Mouse (Mus musculus) cortical plate, adult 2 months (tissue): ENCODE measurements around the gene Arl4c. TPM values are rescaled to one million over a fixed set of nuclear protein-coding genes. Genes with fewer than 3 reads are reported as not detected.
A peak's percentile ranks its signal among the peaks of the same experiment; 100 is the strongest.

ENCODE experiments used
- H3K27ac ChIP-seq: fragments of 200-500 bp; 2 replicates; pipeline ENCODE4 v1.5.1; 2012; ENCODE audit warnings: low read length, control low read depth, inconsistent platforms; ENCODE audit not compliant: insufficient read depth
- H3K4me1 ChIP-seq: fragments of 200-500 bp; 2 replicates; pipeline ENCODE4 v1.6.1; 2011; ENCODE audit warnings: low read length; ENCODE audit not compliant: control insufficient read depth, insufficient read depth
- H3K4me3 ChIP-seq: fragments of 200-500 bp; 2 replicates; pipeline ENCODE4 v1.5.1; 2011; ENCODE audit warnings: mild to moderate bottlenecking, low read length, control low read depth; ENCODE audit not compliant: insufficient read depth
- CTCF ChIP-seq: fragments of 200-500 bp; IDR thresholded peaks from 2 replicates; pipeline ENCODE4 v1.5.1; 2011; ENCODE audit warnings: mild to moderate bottlenecking, control low read depth, low read length; ENCODE audit not compliant: insufficient read depth; ENCODE audit errors: extremely low read depth
- POLR2A ChIP-seq: fragments of 200-500 bp; IDR thresholded peaks from 2 replicates; pipeline ENCODE4 v1.6.1; 2011; ENCODE audit warnings: mild to moderate bottlenecking, low read length, control low read depth; ENCODE audit not compliant: insufficient read depth; ENCODE audit errors: extremely low read depth
- polyA plus RNA-seq: library from polyadenylated mRNA; depleted of rRNA; stranded (reverse); fragments of >200 nt; gene quantifications from 2 replicates; pipeline ENCODE4 v1.2.3, GENCODE M21; 2012

The Arl4c gene
- polyA plus RNA-seq, 1 experiment = 26.5 TPM

DNA sequence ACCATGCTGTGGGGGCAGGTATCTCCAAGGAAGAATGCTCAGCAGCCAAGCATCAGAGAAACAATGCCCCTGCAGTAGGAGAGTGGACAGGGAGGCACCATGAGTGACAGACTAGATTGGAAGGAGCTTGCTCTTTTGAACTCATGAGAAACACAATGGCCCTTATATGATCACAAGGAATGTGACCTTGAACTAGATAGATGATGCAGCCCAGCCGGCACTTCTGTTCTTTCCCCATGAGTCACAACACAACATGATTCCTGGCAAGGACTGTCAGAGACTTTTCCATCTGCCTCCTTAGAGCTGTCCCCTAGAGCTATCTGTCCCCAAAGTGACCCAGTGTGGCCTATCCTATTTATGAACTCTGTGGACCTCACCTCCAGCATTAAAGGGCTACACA is 27.5 kb upstream of the Arl4c start:
- TF ChIP-seq CTCF (no peak), POLR2A (no peak)
- Histone ChIP-seq H3K4me3 (no peak overlapping the region), H3K27ac (no peak overlapping the region), H3K4me1 (no peaks in the 10 kb centered on the region; the same call in 1 of the 2 replicates)

- TF ChIP-seq CTCF (no peak), POLR2A (no peak)
- H3K4me1 ChIP-seq = peaks cover 2% of the 10 kb centered on the region; the same call in 1 of the 2 replicates
- no peak overlapping the region for H3K27ac ChIP-seq
- no peak overlapping the region for H3K4me3 ChIP-seq
Observed at GRCm38 (mm10) chr1:88727369-88727768, 25.3 kb upstream of the Arl4c start.

DNA sequence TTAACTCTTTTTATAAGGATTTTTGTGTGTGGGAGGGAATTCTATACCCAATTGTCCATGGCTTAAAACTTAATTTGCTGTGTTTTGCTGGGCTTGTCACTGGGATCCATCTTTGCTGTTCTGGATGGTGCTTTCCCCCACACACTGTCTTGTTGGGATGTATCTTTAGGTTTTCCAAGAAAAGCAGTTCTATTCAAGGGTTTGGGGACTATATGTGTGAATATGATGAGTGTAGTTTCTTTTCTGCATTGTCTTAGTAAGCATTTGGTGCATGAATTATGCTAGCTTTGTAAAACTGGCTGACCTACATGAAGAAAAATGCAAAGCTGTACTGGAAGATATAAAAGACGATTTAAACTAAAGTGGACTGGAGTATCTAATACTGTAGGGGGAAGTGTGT is 23.7 kb upstream of the Arl4c start:
- no peak overlapping the region for H3K4me3 ChIP-seq
- TF ChIP-seq POLR2A (no peak), CTCF (no peak)

GRCm38 (mm10) chr1:88720626-88721229 is 18.7 kb upstream of the Arl4c start:
- Histone ChIP-seq H3K4me3 (no peak overlapping the region), H3K27ac (no peak overlapping the region), H3K4me1 (peaks cover 9% of the 10 kb centered on the region)
- peak; percentile 19; the same call in 1 of the 2 replicates for TF ChIP-seq CTCF
- no peak for TF ChIP-seq POLR2A

More for the DNA sequence above, 23.7 kb upstream of the Arl4c start:
- H3K4me1 ChIP-seq = peaks cover 2% of the 10 kb centered on the region; the same call in 1 of the 2 replicates
- no peak overlapping the region for H3K27ac ChIP-seq

- no peak for TF ChIP-seq POLR2A
- no peak for TF ChIP-seq CTCF
Observed at GRCm38 (mm10) chr1:88718563-88718962, 16.5 kb upstream of the Arl4c start.

DNA sequence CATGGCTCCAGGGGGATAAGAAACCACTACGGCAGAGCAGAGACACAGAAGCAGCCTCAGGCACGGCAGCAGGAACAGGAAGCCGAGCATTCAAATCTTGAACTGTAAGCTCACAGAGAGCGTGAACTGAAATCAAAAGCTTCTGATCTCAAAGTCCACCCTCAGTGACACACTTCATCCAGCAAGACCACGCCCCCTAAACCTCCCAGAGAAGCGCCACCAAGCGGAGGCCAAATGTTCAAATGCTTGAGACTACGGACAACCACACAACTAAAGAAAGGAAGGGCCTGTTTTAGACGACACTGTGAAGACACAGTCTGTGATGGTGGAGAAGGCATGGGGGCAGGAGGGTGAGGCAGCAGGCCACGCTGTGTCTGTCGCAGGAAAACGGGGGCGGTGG is 15.7 kb upstream of the Arl4c start:
- Histone ChIP-seq H3K4me3 (no peak overlapping the region), H3K4me1 (peaks cover 8% of the 10 kb centered on the region), H3K27ac (no peak overlapping the region)
- TF ChIP-seq POLR2A (no peak), CTCF (no peak)

More at GRCm38 (mm10) chr1:88718563-88718962, 16.5 kb upstream of the Arl4c start:
- peaks cover 8% of the 10 kb centered on the region for H3K4me1 ChIP-seq
- no peak overlapping the region for H3K27ac ChIP-seq
- no peak overlapping the region for H3K4me3 ChIP-seq

GRCm38 (mm10) chr1:88712011-88712410 is 10.0 kb upstream of the Arl4c start:
- no peak overlapping the region for H3K27ac ChIP-seq
- H3K4me1 ChIP-seq = no peaks in the 10 kb centered on the region
- no peak overlapping the region for H3K4me3 ChIP-seq
- no peak for TF ChIP-seq CTCF
- TF ChIP-seq POLR2A = no peak

- Histone ChIP-seq H3K4me3 (no peak overlapping the region), H3K4me1 (no peaks in the 10 kb centered on the region), H3K27ac (no peak overlapping the region)
- no peak for TF ChIP-seq CTCF
- no peak for TF ChIP-seq POLR2A
Observed at GRCm38 (mm10) chr1:88708646-88709305, 6.8 kb upstream of the Arl4c start.

DNA sequence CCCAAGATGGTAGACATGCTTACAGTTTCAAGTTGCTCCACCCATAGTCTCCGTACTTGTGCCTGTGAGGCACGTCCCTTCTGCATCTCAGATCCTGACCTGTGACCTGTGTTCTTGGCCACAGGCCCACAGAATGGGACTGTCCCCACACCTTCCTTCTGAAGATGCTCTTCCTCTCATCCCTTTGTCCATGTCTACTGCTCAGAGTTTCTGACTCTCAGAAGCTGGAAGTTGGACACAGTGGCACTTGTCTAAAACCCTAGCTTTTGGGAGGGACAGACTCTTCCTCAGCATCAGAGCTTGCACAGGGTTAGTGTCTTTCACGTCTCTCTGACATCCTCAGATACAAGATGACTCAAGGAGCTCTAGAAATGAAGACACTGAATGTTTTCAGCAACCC is 6.2 kb upstream of the Arl4c start:
- H3K27ac ChIP-seq = no peak overlapping the region
- TF ChIP-seq CTCF (no peak), POLR2A (no peak)
- H3K4me1 ChIP-seq = no peaks in the 10 kb centered on the region
- H3K4me3 ChIP-seq = no peak overlapping the region

DNA sequence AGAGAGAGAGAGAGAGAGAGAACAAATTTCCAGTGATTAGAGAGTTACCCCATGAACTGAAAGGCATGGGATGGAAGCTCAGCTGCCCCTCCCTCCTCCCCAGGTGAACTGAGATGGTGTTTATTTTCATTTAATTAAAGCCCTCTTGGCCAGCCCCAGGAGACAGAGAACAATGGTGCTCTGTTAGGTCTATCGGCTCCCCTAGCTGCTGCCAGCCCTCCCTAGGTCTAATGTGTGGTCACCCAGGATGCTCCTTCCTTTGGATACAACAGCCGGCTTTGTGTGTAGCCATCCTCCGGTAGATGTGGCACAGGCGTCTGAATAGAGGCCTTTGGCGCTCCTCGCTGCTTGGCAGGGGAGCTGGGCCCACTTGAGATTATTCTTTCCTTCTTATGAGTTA is 5.5 kb upstream of the Arl4c start:
- no peak overlapping the region for H3K4me3 ChIP-seq
- TF ChIP-seq CTCF (no peak), POLR2A (no peak)
- H3K4me1 ChIP-seq = no peaks in the 10 kb centered on the region
- H3K27ac ChIP-seq = no peak overlapping the region
